Mouse (Mus musculus): ENCODE data around the gene Rps6kl1.
A peak's percentile ranks its signal among the peaks of the same experiment; 100 is the strongest.

Gene Rps6kl1

DNA sequence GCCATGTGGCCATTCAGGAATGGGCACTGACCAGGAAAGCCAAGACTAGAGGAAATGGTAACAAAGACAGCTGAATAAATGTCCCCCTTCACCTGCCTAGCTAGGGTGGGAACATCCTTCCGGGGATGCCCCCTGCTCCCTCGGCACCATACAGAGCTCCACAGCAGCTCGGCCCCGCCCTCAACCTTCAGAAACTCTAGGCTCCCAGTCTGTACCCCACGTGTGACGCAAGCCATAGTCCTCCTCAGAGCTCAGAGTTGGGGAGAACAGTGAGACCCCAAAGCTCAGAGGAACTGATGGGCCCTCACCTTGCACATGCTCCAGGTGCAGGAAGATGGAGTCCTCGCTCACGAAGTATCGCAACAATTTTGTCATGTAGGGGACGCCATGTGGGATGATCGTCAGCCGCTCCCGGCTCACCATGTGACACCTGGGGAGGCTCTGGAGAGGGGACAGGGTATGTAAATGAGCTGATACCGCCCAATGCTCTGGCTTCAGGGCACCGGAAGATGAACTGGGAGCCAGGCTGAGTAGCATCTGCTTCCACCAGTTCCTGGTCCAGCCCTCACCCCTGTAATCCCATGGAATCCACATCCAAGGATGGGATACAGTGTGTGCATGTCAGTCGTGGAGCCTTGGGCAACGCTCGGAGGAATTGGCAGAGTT lies 10.9 kb downstream of the Rps6kl1 start:
- DNase-seq (ENCODE audit: low spot score): peak; percentile 48

- DNase-seq (ENCODE audit: low spot score): no peak
Measured at GRCm38 (mm10) chr12:85136627-85137026, 14.4 kb downstream of the Rps6kl1 start.

DNA sequence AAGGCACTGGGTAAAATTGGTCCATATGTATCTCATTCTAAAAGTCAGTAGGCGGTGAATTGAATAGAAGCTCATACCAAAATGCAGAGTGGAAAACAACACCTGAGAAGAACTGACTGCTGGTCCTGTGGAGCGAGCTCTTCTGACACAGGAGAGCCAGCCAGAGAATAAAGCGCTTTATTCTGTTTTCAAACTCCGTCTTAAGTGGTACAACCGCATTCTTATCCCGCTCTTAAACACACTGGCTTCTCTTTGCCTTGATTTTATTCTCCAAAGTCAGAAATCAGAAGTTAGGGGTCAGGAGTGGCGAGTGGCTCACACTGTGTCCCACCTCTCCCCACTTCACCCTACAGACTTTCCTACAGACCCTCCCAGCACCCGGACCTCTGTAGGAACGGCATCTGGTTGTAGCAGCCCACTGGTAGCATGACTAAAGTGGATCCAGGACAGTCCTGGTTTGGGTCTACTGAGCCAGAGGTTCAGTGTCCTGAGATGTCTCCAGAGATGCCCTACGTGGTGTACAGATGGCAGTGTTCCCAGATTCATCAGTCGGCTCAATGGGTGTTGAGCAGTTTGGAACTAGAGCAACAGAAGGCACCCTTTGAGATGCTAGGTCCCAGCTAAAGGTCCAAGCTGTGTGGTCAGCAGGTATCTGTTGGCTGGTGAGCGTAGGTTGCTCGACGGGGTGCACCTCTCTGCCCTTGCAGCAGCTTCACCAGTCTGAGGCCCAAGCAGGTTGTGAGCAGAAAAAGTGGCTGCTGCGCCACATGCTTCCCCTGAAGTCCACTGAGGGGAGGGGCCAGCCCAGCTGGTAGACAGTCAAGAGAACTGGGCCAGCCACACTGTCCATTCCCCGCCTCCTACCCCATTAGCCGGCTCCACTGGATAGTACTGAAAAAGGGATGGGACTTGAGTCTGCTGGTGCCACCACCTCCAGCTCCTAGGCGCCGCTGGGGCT lies 15.3 kb downstream of the Rps6kl1 start:
- no peak for DNase-seq (ENCODE audit: low spot score)

- no peak for DNase-seq (ENCODE audit: low spot score)
Measured at GRCm38 (mm10) chr12:85134043-85134794, 16.8 kb downstream of the Rps6kl1 start.

- DNase-seq (ENCODE audit: low spot score): no peak
Measured at GRCm38 (mm10) chr12:85131361-85131760, 19.7 kb downstream of the Rps6kl1 start.

GRCm38 (mm10) chr12:85129426-85129978 lies 21.6 kb downstream of the Rps6kl1 start:
- no peak for DNase-seq (ENCODE audit: low spot score)

DNA sequence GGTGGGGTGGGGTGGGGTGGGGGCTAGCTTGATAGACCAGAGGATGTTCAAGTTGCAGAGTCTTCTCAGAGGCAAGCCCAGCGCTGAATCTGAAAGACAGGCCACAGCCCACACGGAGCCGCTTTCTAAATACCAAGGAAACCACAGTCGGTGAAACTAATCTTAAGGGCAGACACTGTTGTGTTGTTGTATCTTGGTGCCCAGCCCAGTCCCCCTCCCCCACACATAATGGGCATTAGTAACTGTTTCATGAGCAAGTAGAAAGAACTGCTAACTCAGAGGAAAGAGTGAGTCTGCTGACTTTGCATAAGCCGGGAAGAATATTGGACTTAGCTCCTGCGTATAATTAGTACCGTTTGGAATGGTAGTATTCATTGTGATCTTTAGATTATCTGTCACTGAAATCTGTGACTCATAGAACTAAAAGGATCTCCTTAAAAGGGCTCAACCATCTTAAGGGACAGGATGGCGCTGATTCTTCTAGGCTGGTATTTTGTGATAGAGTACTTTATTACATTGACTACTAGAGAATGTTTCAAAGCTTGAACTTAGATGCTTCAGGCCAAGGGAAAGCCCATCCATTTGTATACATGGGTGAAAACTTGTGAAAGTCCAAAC lies 24.0 kb downstream of the Rps6kl1 start:
- no peak for DNase-seq (ENCODE audit: low spot score)

- DNase-seq (ENCODE audit: low spot score): no peak
Measured at GRCm38 (mm10) chr12:85124751-85125150, 26.3 kb downstream of the Rps6kl1 start.

- DNase-seq (ENCODE audit: low spot score): peak; percentile 32
Measured at GRCm38 (mm10) chr12:85123645-85124044, 27.4 kb downstream of the Rps6kl1 start.

DNA sequence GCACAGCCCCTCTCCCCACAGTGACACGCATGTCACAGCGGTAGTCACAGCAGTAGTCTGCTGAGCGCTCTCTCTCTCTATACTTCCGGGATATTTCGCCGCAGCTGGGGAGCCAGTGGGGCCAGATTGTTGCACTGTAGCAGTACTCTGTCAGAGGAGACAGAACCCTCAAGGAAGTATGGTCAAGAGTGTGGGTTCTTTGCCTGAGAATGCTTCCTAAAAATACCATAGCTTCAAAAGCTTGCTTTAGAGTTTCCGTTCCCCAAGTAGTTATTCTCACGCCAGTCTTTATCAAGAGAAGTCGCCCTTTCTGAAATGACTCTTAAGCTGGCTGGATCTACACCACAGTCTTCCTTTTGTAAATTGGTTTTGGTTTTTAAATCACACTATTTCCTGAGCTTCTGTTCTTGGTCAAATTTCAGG lies 27.9 kb downstream of the Rps6kl1 start:
- DNase-seq (ENCODE audit: low spot score): peak; percentile 66

DNA sequence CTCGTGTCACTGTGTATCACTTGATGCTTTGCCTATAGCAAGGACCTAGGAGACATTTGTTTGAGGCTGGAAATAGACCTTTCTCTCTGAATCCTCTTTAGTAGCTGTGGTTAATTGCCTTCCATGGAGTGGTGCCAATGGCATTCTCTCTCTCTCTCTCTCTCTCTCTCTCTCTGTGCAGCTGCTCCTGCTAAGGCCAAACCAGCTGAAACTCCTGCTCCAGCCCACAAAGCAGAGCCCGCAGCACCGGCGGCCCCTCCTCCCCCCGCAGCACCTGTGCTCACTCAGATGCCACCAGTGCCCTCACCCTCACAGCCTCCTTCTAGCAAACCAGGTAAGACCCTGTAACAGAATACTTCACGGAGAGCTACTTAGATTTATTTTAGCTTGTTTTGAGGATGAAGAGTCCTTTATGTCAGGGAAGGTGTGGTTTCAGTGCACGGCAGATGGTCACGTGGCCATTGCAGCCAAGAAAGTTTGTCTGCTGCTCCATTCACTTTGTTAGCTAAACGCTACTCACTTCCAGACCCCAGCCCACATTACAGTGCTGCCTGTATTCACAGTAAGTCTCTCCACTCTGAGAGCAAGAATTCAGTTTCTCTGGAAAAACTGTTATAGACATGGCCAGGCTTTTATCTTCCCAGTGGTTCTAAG lies 29.1 kb downstream of the Rps6kl1 start:
- no peak for DNase-seq (ENCODE audit: low spot score)

- DNase-seq (ENCODE audit: low spot score): no peak
Measured at GRCm38 (mm10) chr12:85115678-85116077, 35.4 kb downstream of the Rps6kl1 start.

- no peak for DNase-seq (ENCODE audit: low spot score)
Measured at GRCm38 (mm10) chr12:85113917-85114316, 37.1 kb downstream of the Rps6kl1 start.

DNA sequence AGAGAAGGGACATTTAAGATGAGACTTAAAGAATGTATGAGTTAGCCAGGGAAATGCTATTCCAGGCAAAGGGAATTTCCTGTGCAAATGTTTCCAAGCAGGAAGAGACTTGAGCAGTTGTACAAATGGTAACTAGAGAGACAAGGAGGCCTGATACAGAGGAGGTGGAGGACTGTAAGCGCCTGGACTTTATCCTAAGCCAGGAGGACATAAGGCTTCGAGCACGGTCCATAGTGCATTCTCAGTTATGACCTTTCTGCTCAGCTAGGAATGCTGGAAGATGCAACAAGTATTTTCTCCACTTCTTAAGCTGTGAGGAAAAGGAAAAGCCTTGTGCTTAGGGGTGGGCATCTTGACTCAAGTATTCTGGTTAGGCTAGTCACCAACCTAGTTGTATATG lies 37.7 kb downstream of the Rps6kl1 start:
- DNase-seq (ENCODE audit: low spot score): no peak

GRCm38 (mm10) chr12:85112550-85113251 lies 38.4 kb downstream of the Rps6kl1 start:
- DNase-seq (ENCODE audit: low spot score): no peak

GRCm38 (mm10) chr12:85110698-85111592 lies 40.1 kb downstream of the Rps6kl1 start, which contains the start of the genes Prox2 and Dlst:
Gene Prox2, minus strand, starts transcription at chr12:85110759.
Gene Dlst, plus strand, starts transcription at chr12:85110833.
- DNase-seq (ENCODE audit: low spot score): peak; percentile 80

DNA sequence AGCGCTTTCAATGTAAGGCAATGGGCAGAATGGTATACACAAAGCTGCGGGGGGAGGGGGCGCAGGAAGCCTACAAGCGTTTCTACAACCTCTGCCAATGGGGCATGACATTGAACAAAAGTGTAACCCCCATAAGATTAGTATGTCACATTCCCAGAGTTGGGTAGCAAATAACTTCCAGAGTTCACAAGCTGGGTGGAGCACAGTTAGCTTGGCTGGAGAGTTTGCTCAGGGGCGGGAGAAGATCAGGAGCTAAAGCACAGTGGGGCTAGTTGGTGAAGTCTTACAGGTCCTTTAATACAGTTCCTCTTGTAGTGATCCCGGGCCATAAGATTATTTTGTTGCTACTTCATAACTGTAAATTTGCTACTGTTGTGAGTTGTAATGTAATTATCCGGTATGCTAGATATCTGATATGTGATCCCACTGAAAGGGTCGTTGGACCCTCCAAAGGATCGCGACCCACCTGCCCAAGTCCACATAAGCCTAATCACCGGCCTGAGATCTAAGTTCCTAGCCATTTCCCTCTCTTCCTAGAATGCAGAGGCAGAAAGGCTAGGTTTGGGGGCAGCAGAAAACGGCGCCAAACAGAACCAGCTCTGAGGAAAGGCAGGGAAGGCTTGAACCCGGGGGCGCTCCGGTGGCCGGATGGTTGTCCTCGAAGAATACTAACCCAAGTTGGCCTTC lies 40.9 kb downstream of the Rps6kl1 start:
- no peak for DNase-seq (ENCODE audit: low spot score)

- no peak for DNase-seq (ENCODE audit: low spot score)
Measured at GRCm38 (mm10) chr12:85109426-85109825, 41.6 kb downstream of the Rps6kl1 start.

- no peak for DNase-seq (ENCODE audit: low spot score)
Measured at GRCm38 (mm10) chr12:85108643-85109042, 42.4 kb downstream of the Rps6kl1 start.

Measured in T-cell, adult 2 months (primary cell).